Mouse (Mus musculus) layer of hippocampus, postnatal 14 days (tissue): Measurements from ENCODE around the gene Sall1. TPM values are rescaled to one million over a fixed set of nuclear protein-coding genes. Genes with fewer than 3 reads are reported as not detected.
A peak's percentile ranks its signal among the peaks of the same experiment; 100 is the strongest.

ENCODE experiments used
- DNase-seq, 2 experiments: peaks; one replicate each; pipeline ENCODE4 v3.0.0; 2021 to 2022; ENCODE audit warnings: low spot score in 2 of 2, mixed read lengths in 1 of 2
- microRNA-seq, 2 experiments: library from miRNA; unstranded; fragments of <30 nt; microRNA quantifications; one replicate each; pipeline ENCODE4 v1.2.0; 2021
- total RNA-seq, 2 experiments: library from RNA; stranded (reverse); gene quantifications; 2 replicates each; pipeline ENCODE4 v1.2.3; 2021

Sall1 gene
- total RNA-seq, 2 experiments from 2014 or later, result 15.8 to 15.9 TPM

GRCm38 (mm10) chr8:89002128-89002527 is 41.8 kb downstream of the Sall1 start:
- DNase-seq, result no peak

GRCm38 (mm10) chr8:88997276-88997675 is 46.7 kb downstream of the Sall1 start:
- no peak for DNase-seq

GRCm38 (mm10) chr8:88991780-88992509 is 52.0 kb downstream of the Sall1 start:
- peak in 1 of 2 experiments; percentile 5 for DNase-seq

- no peak for DNase-seq
Measured at GRCm38 (mm10) chr8:88991176-88991575, 52.8 kb downstream of the Sall1 start.

- DNase-seq, result no peak
Measured at GRCm38 (mm10) chr8:88989002-88989401, 55.0 kb downstream of the Sall1 start.

GRCm38 (mm10) chr8:88983468-88983867 is 60.5 kb downstream of the Sall1 start:
- no peak for DNase-seq

Small RNAs within 50 kb of the gene (microRNA-seq; reads per million reads assigned to microRNA genes)
- gene Mir8110, result 0 reads per million in 2 experiments
